Mouse (Mus musculus) hindbrain, embryonic 14.5 days (tissue): ENCODE measurements at regions not wholly inside any gene's neighbourhood (a gene's known extent, or its start where the extent isn't known, plus 50 kb on each side); places are given as distances from the start of the nearest gene placed in this dataset.

Experiments used
- ATAC-seq: fragments of 200-750 bp; cut with Nextera tagmentation; 2 replicates; pipeline ENCODE4 v1.8.0; 2017; ENCODE audit warnings: moderate number of reproducible peaks, mild to moderate bottlenecking, moderate TSS enrichment, moderate library complexity; ENCODE audit not compliant: low FRiP score
- DNase-seq: peaks from one replicate; pipeline ENCODE4 v3.0.0-alpha.2; 2015; ENCODE audit warnings: low spot score
- H3K27ac ChIP-seq: fragments of 300-500 bp; sonication (generic); 2 replicates; pipeline ENCODE4 v1.5.1; 2014; ENCODE audit warnings: mild to moderate bottlenecking, moderate library complexity
- H3K27me3 ChIP-seq: fragments of 300-500 bp; sonication (generic); 2 replicates; pipeline ENCODE4 v1.6.1; 2014; ENCODE audit warnings: mild to moderate bottlenecking, low read length, mixed read lengths; ENCODE audit not compliant: control insufficient read depth, insufficient read depth
- H3K36me3 ChIP-seq: fragments of 300-500 bp; sonication (generic); replicated peaks from 2 replicates; pipeline ENCODE4 v1.6.1; 2014; ENCODE audit not compliant: control insufficient read depth, insufficient read depth
- H3K4me1 ChIP-seq: fragments of 300-500 bp; sonication (generic); replicated peaks from 2 replicates; pipeline ENCODE4 v1.6.1; 2014; ENCODE audit warnings: antibody characterized with exemption, low read length, mixed read lengths; ENCODE audit not compliant: control insufficient read depth, insufficient read depth
- H3K4me2 ChIP-seq: fragments of 300-500 bp; sonication (generic); replicated peaks from 2 replicates; pipeline ENCODE4 v1.6.1; 2014; ENCODE audit warnings: mild to moderate bottlenecking, moderate library complexity
- H3K4me3 ChIP-seq: fragments of 300-500 bp; sonication (generic); replicated peaks from 2 replicates; pipeline ENCODE4 v1.5.1; 2014; ENCODE audit warnings: mild to moderate bottlenecking, low read length
- H3K9ac ChIP-seq: fragments of 300-500 bp; sonication (generic); 2 replicates; pipeline ENCODE4 v1.6.1; 2014
- H3K9me3 ChIP-seq: fragments of 300-500 bp; sonication (generic); 2 replicates; pipeline ENCODE4 v1.6.1; 2016; ENCODE audit warnings: low read length; ENCODE audit not compliant: control insufficient read depth
- WGBS: fragments of 180-500 bp; shearing (Covaris S2); extraction: QIAGEN DNeasy Blood & Tissue Kit; methylation state at CpG from one replicate; pipeline ENCODE4 v1.1.7; 2014; 5-methylcytosine and 5-hydroxymethylcytosine counted together

- H3K27me3 ChIP-seq = no peaks in the 10 kb centered on the region
- H3K27ac ChIP-seq = peak overlapping the region; percentile 55
- no peak overlapping the region for H3K9ac ChIP-seq
- ATAC-seq = peak; percentile 59
- DNase-seq = peak; percentile 62
- H3K4me1 ChIP-seq = peaks cover 11% of the 10 kb centered on the region; the same call in 1 of the 2 replicates
- no peaks in the 10 kb centered on the region for H3K9me3 ChIP-seq
- H3K4me2 ChIP-seq = peak overlapping the region; percentile 6; the same call in 1 of the 2 replicates
- no peak overlapping the region for H3K4me3 ChIP-seq
- WGBS = 42% methylated on average over 16 of the region's 16 CpGs
- H3K36me3 ChIP-seq = no peaks in the 10 kb centered on the region
Measured at GRCm38 (mm10) chr1:193626924-193627849, 257.1 kb upstream of the Camk1g start.

GRCm38 (mm10) chr1:193625101-193625956 is 255.2 kb upstream of the Camk1g start:
- ATAC-seq = no peak
- no peaks in the 10 kb centered on the region for H3K36me3 ChIP-seq
- no peak overlapping the region for H3K4me3 ChIP-seq
- peaks cover 11% of the 10 kb centered on the region; the same call in 1 of the 2 replicates for H3K4me1 ChIP-seq
- no peak overlapping the region for H3K27ac ChIP-seq
- WGBS = 39% methylated on average over 9 of the region's 9 CpGs
- no peaks in the 10 kb centered on the region for H3K27me3 ChIP-seq
- no peak for DNase-seq
- no peak overlapping the region for H3K4me2 ChIP-seq
- no peak overlapping the region for H3K9ac ChIP-seq
- H3K9me3 ChIP-seq = no peaks in the 10 kb centered on the region

GRCm38 (mm10) chr1:193623571-193623970 is 253.5 kb upstream of the Camk1g start:
- DNase-seq = no peak
- no peaks in the 10 kb centered on the region for H3K9me3 ChIP-seq

DNA sequence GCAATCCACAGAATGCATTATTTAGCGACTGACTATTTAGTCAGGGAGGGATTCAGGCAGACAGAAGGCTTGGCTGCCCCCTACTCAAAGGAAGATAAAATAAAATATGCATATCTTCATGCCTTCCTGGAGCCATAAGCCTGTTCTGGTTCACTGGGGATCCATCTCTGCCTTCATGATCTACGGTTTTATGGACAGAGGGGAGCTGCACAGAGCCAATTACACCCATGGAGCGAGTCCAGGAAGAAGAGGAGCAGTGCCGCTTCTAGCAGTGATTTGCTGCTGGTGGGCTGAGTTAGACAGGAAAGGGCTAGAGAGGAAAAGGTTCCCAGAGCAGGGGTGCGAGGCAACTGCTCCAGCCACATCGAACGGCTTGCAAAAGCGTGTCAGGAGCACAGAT is 248.2 kb upstream of the Camk1g start:
- no peak for ATAC-seq
- no peak for DNase-seq
- 57% methylated on average over 8 of the region's 8 CpGs for WGBS

More at GRCm38 (mm10) chr1:193623571-193623970, 253.5 kb upstream of the Camk1g start:
- Histone ChIP-seq H3K27ac (no peak overlapping the region), H3K36me3 (no peaks in the 10 kb centered on the region), H3K9ac (no peak overlapping the region), H3K4me3 (no peak overlapping the region), H3K4me1 (peaks cover 11% of the 10 kb centered on the region; the same call in 1 of the 2 replicates), H3K4me2 (no peak overlapping the region), H3K27me3 (no peaks in the 10 kb centered on the region)
- ATAC-seq = no peak
- 79% methylated on average over 3 of the region's 3 CpGs for WGBS

DNA sequence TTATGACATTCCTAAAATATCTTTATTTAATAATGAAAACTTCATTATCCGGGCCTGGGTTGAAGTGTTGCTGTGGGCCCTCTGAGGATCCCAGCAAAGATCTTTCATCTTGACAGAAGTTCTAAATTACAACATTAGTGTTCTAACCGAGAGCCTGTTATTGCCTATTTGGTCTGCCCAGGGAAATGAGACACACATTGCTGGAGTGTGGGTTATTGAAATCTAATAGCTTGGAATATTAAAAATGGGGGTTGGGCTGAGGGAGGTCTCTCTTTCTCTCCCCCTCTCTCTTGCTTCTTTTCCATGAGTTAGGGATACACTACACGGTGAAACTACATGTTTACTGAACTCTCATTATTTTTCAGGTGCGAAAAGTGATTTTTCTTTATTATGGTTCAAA is 240.4 kb upstream of the Camk1g start:
- 66% methylated on average over 4 of the region's 4 CpGs for WGBS

More for the DNA sequence above, 248.2 kb upstream of the Camk1g start:
- H3K9me3 ChIP-seq = no peaks in the 10 kb centered on the region
- no peak overlapping the region for H3K9ac ChIP-seq
- no peaks in the 10 kb centered on the region for H3K27me3 ChIP-seq
- no peak overlapping the region for H3K4me2 ChIP-seq
- peak overlapping the region; percentile 39; the same call in 1 of the 2 replicates for H3K27ac ChIP-seq
- no peak overlapping the region for H3K4me3 ChIP-seq
- H3K36me3 ChIP-seq = no peaks in the 10 kb centered on the region
- H3K4me1 ChIP-seq = peaks cover 14% of the 10 kb centered on the region; the same call in 1 of the 2 replicates

GRCm38 (mm10) chr1:193599895-193600294 is 229.8 kb upstream of the Camk1g start:
- Histone ChIP-seq H3K9ac (no peak overlapping the region), H3K27ac (no peak overlapping the region), H3K36me3 (no peaks in the 10 kb centered on the region), H3K27me3 (no peaks in the 10 kb centered on the region), H3K9me3 (no peaks in the 10 kb centered on the region), H3K4me1 (no peaks in the 10 kb centered on the region), H3K4me3 (no peak overlapping the region), H3K4me2 (no peak overlapping the region)
- WGBS = 79% methylated on average over 4 of the region's 4 CpGs
- ATAC-seq = no peak
- no peak for DNase-seq

More for the DNA sequence above, 240.4 kb upstream of the Camk1g start:
- Histone ChIP-seq H3K4me1 (peaks cover 7% of the 10 kb centered on the region; the same call in 1 of the 2 replicates), H3K36me3 (no peaks in the 10 kb centered on the region), H3K4me3 (no peak overlapping the region), H3K9ac (no peak overlapping the region), H3K27ac (no peak overlapping the region), H3K4me2 (no peak overlapping the region), H3K27me3 (no peaks in the 10 kb centered on the region), H3K9me3 (no peaks in the 10 kb centered on the region)
- DNase-seq (no peak), ATAC-seq (peak; percentile 62)

- ATAC-seq (no peak), DNase-seq (no peak)
- Histone ChIP-seq H3K9me3 (no peaks in the 10 kb centered on the region), H3K4me3 (no peak overlapping the region), H3K36me3 (no peaks in the 10 kb centered on the region), H3K9ac (no peak overlapping the region), H3K27ac (no peak overlapping the region), H3K4me1 (no peaks in the 10 kb centered on the region), H3K4me2 (no peak overlapping the region), H3K27me3 (no peaks in the 10 kb centered on the region)
- 33% methylated on average over 1 of the region's 1 CpGs for WGBS
Measured at GRCm38 (mm10) chr1:193599163-193599562, 229.1 kb upstream of the Camk1g start.

DNA sequence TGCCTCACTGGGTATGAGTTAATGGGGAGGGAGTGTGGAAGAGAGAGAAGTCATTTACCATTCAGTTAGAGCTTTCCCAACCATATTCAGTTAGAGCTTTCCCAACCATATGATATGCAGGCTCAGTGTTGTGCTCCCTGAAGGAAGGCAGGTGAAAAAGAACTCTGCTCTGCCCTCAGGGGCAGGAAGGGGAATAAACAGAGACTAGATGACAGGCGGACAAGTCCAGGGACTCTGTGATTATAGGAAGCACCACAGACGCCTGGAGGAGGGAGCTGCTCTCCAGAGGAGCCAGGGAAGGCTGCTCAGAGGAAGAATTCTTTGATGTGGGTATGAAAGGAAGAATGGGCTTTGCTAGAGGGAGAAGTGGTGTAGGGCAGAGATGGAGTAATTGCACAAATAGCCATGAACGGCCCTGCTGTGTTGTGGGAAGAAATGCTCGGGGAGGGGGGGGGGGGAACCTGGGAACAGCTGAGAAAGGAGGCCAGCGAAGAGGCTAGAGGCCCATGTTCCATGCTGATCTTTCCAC is 220.3 kb upstream of the Camk1g start:
- H3K4me1 ChIP-seq = peaks cover 29% of the 10 kb centered on the region
- ATAC-seq (0 out of 2 replicates have a peak, but pooled peaks have one; percentile 17), DNase-seq (no peak)
- no peak overlapping the region for H3K4me3 ChIP-seq
- no peak overlapping the region for H3K9ac ChIP-seq
- peak overlapping the region; percentile 49; the same call in 1 of the 2 replicates for H3K27ac ChIP-seq
- no peak overlapping the region for H3K4me2 ChIP-seq
- no peaks in the 10 kb centered on the region for H3K9me3 ChIP-seq
- no peaks in the 10 kb centered on the region for H3K27me3 ChIP-seq
- H3K36me3 ChIP-seq = no peaks in the 10 kb centered on the region
- WGBS = 15% methylated on average over 5 of the region's 5 CpGs
